Mouse (Mus musculus): ENCODE measurements around the gene Clip2. TPM values are rescaled to one million over a fixed set of nuclear protein-coding genes. Genes with fewer than 3 reads are reported as not detected.

The Clip2 gene
- polyA plus RNA-seq, 1 experiment from 2014 or later = 2.1 TPM

DNA sequence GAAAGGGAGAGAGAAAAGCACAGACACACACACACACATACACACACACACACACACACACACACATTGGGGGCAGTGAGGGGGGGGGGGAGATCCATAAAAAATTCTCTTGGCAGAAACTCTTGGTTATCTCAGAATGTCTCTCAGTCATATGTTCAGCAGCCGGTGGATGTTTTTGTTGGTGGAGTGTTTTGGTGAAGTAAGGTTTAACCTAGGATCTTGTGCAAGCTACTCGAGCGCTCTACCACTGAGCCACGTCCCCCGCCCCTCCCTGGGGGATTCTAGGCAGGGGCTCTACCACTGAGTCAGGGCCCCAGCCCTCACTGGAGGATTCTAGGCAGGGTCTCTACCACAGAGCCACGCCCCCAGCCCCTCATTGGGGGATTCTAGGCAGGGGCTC lies 16.2 kb downstream of the Clip2 start:
- H3K27ac ChIP-seq = no peak overlapping the region
- WGBS = 92% methylated on average over 6 of the region's 6 CpGs
- peaks cover 55% of the 10 kb centered on the region for H3K36me3 ChIP-seq
- no peak for DNase-seq (ENCODE audit: low spot score)
- peaks cover 23% of the 10 kb centered on the region for H3K4me1 ChIP-seq
- no peak overlapping the region for H3K4me3 ChIP-seq
- no peaks in the 10 kb centered on the region for H3K27me3 ChIP-seq (ENCODE audit: insufficient read depth, poor library complexity, severe bottlenecking)
- no peaks in the 10 kb centered on the region for H3K9me3 ChIP-seq

DNA sequence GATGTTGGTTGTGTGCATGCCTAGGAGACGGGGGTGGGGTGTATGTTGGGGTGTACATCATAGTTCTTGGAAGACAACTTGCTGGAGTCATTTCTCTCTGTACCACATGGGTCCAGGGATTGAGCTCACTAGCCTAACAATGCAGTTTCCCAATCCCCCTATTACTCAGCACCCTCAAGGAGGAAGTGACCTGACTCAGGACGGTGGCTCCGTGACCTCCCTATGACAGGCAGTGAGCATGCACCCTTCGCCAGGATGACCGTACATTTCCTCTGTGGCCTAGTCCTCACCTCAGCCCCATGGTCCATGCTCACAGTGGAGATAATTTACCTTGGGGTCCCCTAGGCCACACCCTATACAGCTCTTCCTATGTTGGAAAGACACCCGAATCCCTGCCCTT lies 19.8 kb downstream of the Clip2 start:
- peaks cover 49% of the 10 kb centered on the region for H3K36me3 ChIP-seq
- no peaks in the 10 kb centered on the region for H3K9me3 ChIP-seq
- H3K27ac ChIP-seq = no peak overlapping the region
- peaks cover 11% of the 10 kb centered on the region for H3K4me1 ChIP-seq
- no peaks in the 10 kb centered on the region for H3K27me3 ChIP-seq (ENCODE audit: insufficient read depth, poor library complexity, severe bottlenecking)
- H3K4me3 ChIP-seq = no peak overlapping the region
- no peak for DNase-seq (ENCODE audit: low spot score)
- WGBS = 90% methylated on average over 6 of the region's 6 CpGs

DNA sequence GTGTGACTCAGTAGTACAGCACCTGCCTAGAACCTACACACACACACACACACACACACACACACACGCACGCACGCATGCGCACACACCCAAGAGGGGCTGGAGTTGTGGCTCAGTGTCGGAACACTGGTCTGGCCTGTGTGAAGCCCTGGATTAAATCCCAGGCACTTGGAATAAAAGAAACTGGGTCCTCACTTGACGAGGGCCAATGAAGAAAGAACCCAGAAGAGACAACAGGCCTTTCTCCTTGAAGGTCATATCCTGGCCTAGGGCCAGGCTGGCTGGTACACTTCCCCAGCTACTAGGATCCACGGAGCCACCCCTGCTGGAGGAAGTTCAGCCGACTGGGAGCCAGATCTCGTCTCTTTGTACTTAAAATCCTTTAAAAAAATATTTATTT lies 20.6 kb downstream of the Clip2 start:
- no peak for DNase-seq (ENCODE audit: low spot score)
- H3K36me3 ChIP-seq = peaks cover 46% of the 10 kb centered on the region
- no peaks in the 10 kb centered on the region for H3K27me3 ChIP-seq (ENCODE audit: insufficient read depth, poor library complexity, severe bottlenecking)
- no peak overlapping the region for H3K4me3 ChIP-seq
- 85% methylated on average over 9 of the region's 9 CpGs for WGBS
- peaks cover 11% of the 10 kb centered on the region for H3K4me1 ChIP-seq
- H3K9me3 ChIP-seq = no peaks in the 10 kb centered on the region
- no peak overlapping the region for H3K27ac ChIP-seq

DNA sequence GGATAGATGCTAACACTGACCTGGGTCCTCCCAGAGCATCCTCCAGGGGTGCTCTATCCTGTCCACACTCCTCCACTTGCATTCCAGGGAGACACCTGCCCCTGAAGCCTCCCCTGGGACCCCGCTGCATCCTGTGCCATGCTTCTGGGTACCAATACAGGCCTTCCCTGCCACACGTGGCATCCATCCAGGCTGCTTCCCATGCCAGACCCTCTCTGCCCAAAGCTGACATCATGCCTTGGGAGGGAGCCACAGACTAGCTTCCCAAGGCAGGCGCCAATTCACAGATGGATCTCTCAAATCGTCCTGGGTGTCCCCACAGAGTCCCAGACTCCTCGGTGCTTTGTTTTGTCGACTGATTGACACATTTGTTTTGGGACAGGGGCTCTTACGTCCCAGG lies 21.4 kb downstream of the Clip2 start:
- H3K4me3 ChIP-seq = no peak overlapping the region
- 68% methylated on average over 7 of the region's 7 CpGs for WGBS
- H3K27ac ChIP-seq = no peak overlapping the region
- H3K36me3 ChIP-seq = peaks cover 52% of the 10 kb centered on the region
- H3K27me3 ChIP-seq (ENCODE audit: insufficient read depth, poor library complexity, severe bottlenecking) = no peaks in the 10 kb centered on the region
- no peak for DNase-seq (ENCODE audit: low spot score)
- no peaks in the 10 kb centered on the region for H3K9me3 ChIP-seq
- peaks cover 11% of the 10 kb centered on the region for H3K4me1 ChIP-seq

DNA sequence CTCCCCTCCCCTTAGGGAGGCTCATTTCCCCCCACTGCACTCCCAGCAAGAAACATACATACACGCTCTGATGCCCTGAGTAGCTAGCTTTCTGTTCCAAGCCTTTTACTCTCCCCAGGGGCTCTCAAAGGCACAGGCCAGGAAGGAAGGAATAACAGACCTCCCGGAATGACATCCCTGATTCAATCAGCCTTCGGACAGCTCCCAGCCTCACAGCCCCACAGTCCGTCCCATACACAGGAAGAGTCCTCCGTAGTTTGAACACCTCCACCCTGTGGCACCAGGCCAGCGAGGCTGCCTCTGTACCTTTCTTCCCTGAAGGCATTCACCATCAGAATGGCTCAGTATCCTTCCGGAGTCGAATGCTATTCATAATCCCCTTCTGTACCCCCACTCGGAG lies 23.7 kb downstream of the Clip2 start:
- no peak overlapping the region for H3K4me3 ChIP-seq
- WGBS = 27% methylated on average over 9 of the region's 9 CpGs
- no peaks in the 10 kb centered on the region for H3K27me3 ChIP-seq (ENCODE audit: insufficient read depth, poor library complexity, severe bottlenecking)
- no peaks in the 10 kb centered on the region for H3K9me3 ChIP-seq
- peaks cover 36% of the 10 kb centered on the region for H3K36me3 ChIP-seq
- H3K4me1 ChIP-seq = peaks cover 8% of the 10 kb centered on the region
- no peak for DNase-seq (ENCODE audit: low spot score)
- no peak overlapping the region for H3K27ac ChIP-seq

DNA sequence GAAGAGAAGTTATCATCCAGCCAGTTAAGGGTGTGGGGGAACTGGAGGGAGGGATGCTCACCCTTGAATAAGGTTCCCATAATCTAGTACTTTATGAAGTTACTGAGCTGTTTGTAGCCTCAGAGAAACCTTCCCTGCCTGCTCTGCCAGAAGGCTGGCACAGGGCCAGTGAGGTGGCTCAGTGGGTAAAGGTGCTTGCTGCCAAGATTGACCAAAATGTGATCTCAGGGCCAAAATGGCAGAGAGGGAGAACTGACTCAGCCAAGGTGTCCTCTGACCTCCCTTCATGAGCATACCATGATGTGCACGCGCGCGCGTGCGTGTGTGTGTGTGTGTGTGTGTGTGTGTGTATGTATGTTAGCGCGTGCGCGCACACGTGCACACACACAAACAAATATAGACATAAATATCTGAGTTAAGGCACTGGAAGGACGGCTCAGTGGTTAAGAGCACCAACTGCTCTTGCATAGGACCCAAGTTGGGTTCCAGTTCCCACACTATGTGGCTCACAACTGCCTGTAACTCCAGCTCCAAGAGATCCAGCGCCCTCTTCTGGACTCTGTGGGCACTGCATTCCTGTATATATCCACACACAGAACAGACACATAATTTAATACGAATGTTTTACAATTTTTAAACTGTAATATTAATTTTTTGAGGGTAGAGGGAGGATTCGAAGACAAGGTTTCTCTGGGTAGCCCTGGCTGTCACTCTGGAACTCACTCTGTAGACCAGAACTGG lies 26.1 kb downstream of the Clip2 start:
- WGBS = 88% methylated on average over 15 of the region's 15 CpGs
- Histone ChIP-seq H3K36me3 (peaks cover 29% of the 10 kb centered on the region; the same call in 1 of the 2 replicates), H3K27me3 (ENCODE audit: insufficient read depth, poor library complexity, severe bottlenecking) (no peaks in the 10 kb centered on the region), H3K27ac (no peak overlapping the region), H3K9me3 (no peaks in the 10 kb centered on the region), H3K4me3 (no peak overlapping the region), H3K4me1 (peaks cover 14% of the 10 kb centered on the region)
- DNase-seq (ENCODE audit: low spot score) = no peak

DNA sequence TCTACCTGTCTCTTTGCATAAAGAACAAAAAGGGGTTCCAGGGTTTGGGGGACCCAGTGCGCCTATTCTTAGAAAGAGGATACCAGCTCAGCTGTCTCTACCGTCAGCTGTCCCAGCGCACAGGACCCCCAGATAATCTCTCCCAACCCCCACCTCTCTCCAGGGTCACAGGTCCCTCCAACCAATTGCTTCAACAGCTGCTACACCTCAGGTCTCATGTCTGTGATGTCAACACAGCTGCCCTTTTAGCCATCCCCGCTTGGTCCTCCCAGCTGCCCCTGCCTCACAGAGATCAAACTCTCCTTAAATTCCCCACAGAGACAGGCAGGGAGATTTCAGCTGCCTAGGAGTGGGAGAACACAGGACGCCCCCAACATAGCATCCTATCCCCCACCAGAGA lies 28.5 kb downstream of the Clip2 start:
- no peak for DNase-seq (ENCODE audit: low spot score)
- peaks cover 39% of the 10 kb centered on the region for H3K36me3 ChIP-seq
- H3K4me3 ChIP-seq = no peak overlapping the region

DNA sequence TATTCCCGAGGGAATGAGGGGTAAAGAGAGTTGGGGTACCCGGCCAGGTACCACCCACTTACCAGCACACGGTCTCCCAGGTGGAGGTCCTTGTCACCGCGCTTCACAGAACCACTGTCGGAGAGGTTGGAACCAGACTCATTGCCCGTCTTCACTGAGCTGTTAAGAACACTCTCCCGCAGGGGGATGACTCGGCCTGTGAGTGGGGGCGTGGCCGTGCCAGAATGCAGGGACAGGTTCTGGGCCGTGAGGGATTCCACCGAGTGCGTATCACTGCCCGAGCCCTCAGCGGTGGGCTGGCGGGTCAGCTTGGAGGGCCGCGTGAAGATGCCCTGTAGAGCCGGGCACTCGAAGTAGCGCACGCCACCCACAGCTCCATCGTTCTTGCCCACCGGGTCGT lies 29.7 kb downstream of the Clip2 start:
- Histone ChIP-seq H3K27me3 (ENCODE audit: insufficient read depth, poor library complexity, severe bottlenecking) (no peaks in the 10 kb centered on the region), H3K9me3 (no peaks in the 10 kb centered on the region), H3K4me3 (no peak overlapping the region), H3K36me3 (peaks cover 48% of the 10 kb centered on the region), H3K4me1 (0 out of 2 replicates have a peak, but pooled peaks cover 5% of the 10 kb centered on the region), H3K27ac (no peak overlapping the region)
- DNase-seq (ENCODE audit: low spot score) = no peak
- WGBS = 86% methylated on average over 26 of the region's 26 CpGs

More for the DNA sequence above, 28.5 kb downstream of the Clip2 start:
- WGBS = 75% methylated on average over 5 of the region's 5 CpGs
- no peak overlapping the region for H3K27ac ChIP-seq
- H3K9me3 ChIP-seq = no peaks in the 10 kb centered on the region
- peaks cover 11% of the 10 kb centered on the region for H3K4me1 ChIP-seq
- H3K27me3 ChIP-seq (ENCODE audit: insufficient read depth, poor library complexity, severe bottlenecking) = no peaks in the 10 kb centered on the region

DNA sequence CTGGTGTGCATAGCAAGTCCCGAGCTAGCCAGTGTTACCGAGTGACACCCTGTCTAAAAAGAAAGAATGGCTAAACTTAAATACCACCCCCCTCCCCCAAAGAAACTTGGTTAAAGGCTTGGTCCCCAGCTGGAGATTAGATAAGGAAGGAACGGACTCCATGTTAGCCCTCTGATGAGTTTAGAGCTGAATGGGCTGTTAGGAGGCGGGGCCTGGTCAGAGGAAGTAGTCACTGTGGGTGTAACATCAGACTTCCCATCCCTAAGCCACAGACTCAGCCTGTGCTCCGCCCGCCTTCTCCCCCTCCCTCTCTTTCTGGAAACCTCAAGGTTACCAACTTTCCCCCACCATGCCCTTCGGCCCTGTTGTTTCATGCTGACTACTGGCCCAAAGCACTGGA lies 30.4 kb downstream of the Clip2 start:
- peaks cover 54% of the 10 kb centered on the region for H3K36me3 ChIP-seq
- WGBS = 71% methylated on average over 7 of the region's 7 CpGs
- no peak for DNase-seq (ENCODE audit: low spot score)
- no peak overlapping the region for H3K4me3 ChIP-seq
- H3K9me3 ChIP-seq = 0 out of 2 replicates have a peak, but pooled peaks cover 2% of the 10 kb centered on the region
- no peaks in the 10 kb centered on the region for H3K27me3 ChIP-seq (ENCODE audit: insufficient read depth, poor library complexity, severe bottlenecking)
- H3K27ac ChIP-seq = no peak overlapping the region
- 0 out of 2 replicates have a peak, but pooled peaks cover 5% of the 10 kb centered on the region for H3K4me1 ChIP-seq

DNA sequence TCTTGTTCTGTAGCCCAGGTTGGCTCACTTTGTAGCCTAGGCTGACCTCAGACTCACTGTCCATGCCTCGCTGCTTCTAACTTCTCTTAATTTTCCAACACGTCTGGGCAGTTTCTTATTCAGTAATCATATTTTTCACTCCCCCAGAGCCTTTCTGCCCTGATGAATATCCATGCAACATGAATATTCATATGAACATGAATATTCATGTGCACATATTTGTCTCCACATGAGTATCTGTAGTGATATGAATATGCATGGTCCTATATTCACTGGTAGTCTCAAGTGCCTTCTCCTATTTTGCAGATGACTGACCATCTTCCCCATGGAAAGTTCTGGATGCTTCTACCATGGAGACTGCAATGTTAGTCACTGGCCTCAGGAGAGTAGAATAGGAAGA lies 31.1 kb downstream of the Clip2 start:
- H3K9me3 ChIP-seq = 0 out of 2 replicates have a peak, but pooled peaks cover 4% of the 10 kb centered on the region
- H3K4me1 ChIP-seq = 0 out of 2 replicates have a peak, but pooled peaks cover 5% of the 10 kb centered on the region
- no peak overlapping the region for H3K4me3 ChIP-seq
- DNase-seq (ENCODE audit: low spot score) = no peak
- WGBS = 91% methylated on average over 2 of the region's 2 CpGs
- no peak overlapping the region for H3K27ac ChIP-seq
- peaks cover 58% of the 10 kb centered on the region for H3K36me3 ChIP-seq
- H3K27me3 ChIP-seq (ENCODE audit: insufficient read depth, poor library complexity, severe bottlenecking) = no peaks in the 10 kb centered on the region

DNA sequence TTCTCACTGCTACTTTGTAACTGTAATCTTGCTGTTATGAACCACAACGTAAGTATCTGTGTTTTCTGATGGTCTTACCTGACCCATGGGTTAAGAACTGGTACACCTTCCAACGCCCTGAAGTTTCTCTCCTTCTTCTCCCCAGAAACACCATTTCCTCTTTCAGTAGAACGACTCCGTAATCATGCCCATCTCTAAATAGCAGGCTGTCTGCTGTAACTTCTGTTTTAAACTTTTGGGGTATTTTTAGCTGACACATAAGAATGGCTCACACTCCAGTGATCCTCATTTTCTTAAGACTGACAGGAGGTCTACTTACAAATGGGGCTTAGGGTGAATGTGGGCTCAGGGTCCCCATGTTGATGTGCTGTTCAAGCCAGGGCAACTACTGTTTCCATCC lies 32.1 kb downstream of the Clip2 start:
- H3K36me3 ChIP-seq = peaks cover 62% of the 10 kb centered on the region
- WGBS = 88% methylated on average over 4 of the region's 4 CpGs

DNA sequence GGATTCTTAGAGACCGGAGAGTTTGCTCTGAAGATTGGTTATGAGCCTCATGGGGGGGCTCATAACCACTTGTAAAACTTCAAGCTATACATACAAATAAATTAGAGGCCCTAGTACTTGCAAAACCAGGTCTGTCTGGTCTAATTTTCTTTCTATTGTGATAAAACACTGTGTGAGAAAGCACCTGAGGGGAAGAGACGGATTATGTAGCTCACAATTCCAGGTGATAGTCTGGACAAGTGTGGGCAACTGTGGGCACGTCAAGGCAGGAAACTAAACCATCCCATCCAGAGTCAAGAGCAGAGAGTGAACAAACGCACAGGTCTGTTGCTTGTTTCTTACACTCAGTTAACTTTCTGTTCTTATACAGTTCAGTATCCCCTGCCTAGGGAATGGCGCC lies 32.8 kb downstream of the Clip2 start:
- Histone ChIP-seq H3K4me3 (no peak overlapping the region), H3K36me3 (peaks cover 69% of the 10 kb centered on the region), H3K27me3 (ENCODE audit: insufficient read depth, poor library complexity, severe bottlenecking) (no peaks in the 10 kb centered on the region), H3K27ac (no peak overlapping the region), H3K4me1 (0 out of 2 replicates have a peak, but pooled peaks cover 5% of the 10 kb centered on the region), H3K9me3 (0 out of 2 replicates have a peak, but pooled peaks cover 4% of the 10 kb centered on the region)
- DNase-seq (ENCODE audit: low spot score) = no peak
- WGBS = 91% methylated on average over 5 of the region's 5 CpGs

More for the DNA sequence above, 32.1 kb downstream of the Clip2 start:
- Histone ChIP-seq H3K27me3 (ENCODE audit: insufficient read depth, poor library complexity, severe bottlenecking) (no peaks in the 10 kb centered on the region), H3K9me3 (0 out of 2 replicates have a peak, but pooled peaks cover 4% of the 10 kb centered on the region), H3K4me1 (0 out of 2 replicates have a peak, but pooled peaks cover 5% of the 10 kb centered on the region), H3K4me3 (no peak overlapping the region), H3K27ac (no peak overlapping the region)
- DNase-seq (ENCODE audit: low spot score) = no peak

DNA sequence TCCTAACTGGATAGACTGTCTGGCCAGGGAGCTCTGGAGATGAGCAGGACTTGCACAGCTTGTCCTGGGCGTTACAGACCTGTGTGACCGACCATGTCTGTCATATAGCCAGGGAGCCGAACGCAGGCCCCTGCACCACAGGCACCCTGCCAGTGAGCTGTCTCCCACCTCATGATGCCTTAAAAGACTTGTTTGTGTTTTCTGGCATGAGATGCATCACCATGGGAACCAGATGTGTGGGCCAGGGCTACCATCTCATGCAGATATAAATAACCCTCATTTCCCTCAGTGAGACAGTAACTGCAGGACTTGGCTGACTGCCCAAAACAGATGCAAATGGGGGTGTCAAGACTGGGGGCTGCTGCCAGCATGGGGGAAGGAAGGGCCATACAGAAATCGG lies 40.1 kb downstream of the Clip2 start:
- H3K4me3 ChIP-seq = no peak overlapping the region
- H3K27ac ChIP-seq = no peak overlapping the region
- no peak for DNase-seq (ENCODE audit: low spot score)
- H3K4me1 ChIP-seq = 0 out of 2 replicates have a peak, but pooled peaks cover 5% of the 10 kb centered on the region
- H3K9me3 ChIP-seq = 0 out of 2 replicates have a peak, but pooled peaks cover 4% of the 10 kb centered on the region
- whole genome bisulfite sequencing = 77% methylated on average over 5 of the region's 5 CpGs
- H3K36me3 ChIP-seq = peaks cover 86% of the 10 kb centered on the region
- H3K27me3 ChIP-seq (ENCODE audit: insufficient read depth, poor library complexity, severe bottlenecking) = no peaks in the 10 kb centered on the region
